Mouse (Mus musculus) heart, adult 2 months (tissue): ENCODE data around the gene Krcc1. TPM values are rescaled to one million over a fixed set of nuclear protein-coding genes. Genes with fewer than 3 reads are reported as not detected.
"Not testable (repeated sequence)": the region's sequence is repeated elsewhere in the genome, so short reads cannot be mapped to it uniquely, and the experiment has no call there.

ENCODE experiments used
- DNase-seq, 2 experiments: peaks; one replicate each; pipeline ENCODE4 v3.0.0; 2021
- H3K27ac ChIP-seq: fragments of 200-600 bp; 2 replicates; pipeline ENCODE4 v1.8.1; 2022
- H3K27me3 ChIP-seq: fragments of 200-500 bp; 2 replicates; pipeline ENCODE4 v1.6.1; 2012; ENCODE audit warnings: mild to moderate bottlenecking, low read length, inconsistent platforms, mixed read lengths; ENCODE audit not compliant: control insufficient read depth, insufficient read depth
- H3K36me3 ChIP-seq: fragments of 200-500 bp; 2 replicates; pipeline ENCODE4 v1.6.1; 2012; ENCODE audit warnings: low read length, inconsistent platforms; ENCODE audit not compliant: control insufficient read depth, insufficient read depth
- H3K4me1 ChIP-seq: fragments of 200-500 bp; 2 replicates; pipeline ENCODE4 v1.6.1; 2011; ENCODE audit warnings: low read length; ENCODE audit not compliant: control insufficient read depth, insufficient read depth
- H3K4me3 ChIP-seq: fragments of 200-600 bp; 2 replicates; pipeline ENCODE4 v1.8.1; 2022
- H3K79me2 ChIP-seq: fragments of 200-500 bp; replicated peaks from 2 replicates; pipeline ENCODE4 v1.6.1; 2012; ENCODE audit warnings: mild to moderate bottlenecking, inconsistent platforms, low read length, moderate library complexity, mixed read lengths; ENCODE audit not compliant: control insufficient read depth, insufficient read depth
- H3K9ac ChIP-seq: fragments of 200-500 bp; 2 replicates; pipeline ENCODE4 v1.6.1; 2012; ENCODE audit warnings: low read depth, mild to moderate bottlenecking, control low read depth, inconsistent platforms, low read length, mixed read lengths
- CTCF ChIP-seq: fragments of 200-600 bp; IDR thresholded peaks from 2 replicates; pipeline ENCODE4 v1.8.1; 2022; ENCODE audit warnings: antibody characterized with exemption, mild to moderate bottlenecking, moderate library complexity
- EP300 ChIP-seq: fragments of 200-500 bp; IDR thresholded peaks from 2 replicates; pipeline ENCODE4 v1.6.1; 2011; ENCODE audit warnings: low read depth, low read length, control low read depth; ENCODE audit not compliant: insufficient read depth
- POLR2A ChIP-seq: fragments of 200-500 bp; IDR thresholded peaks from 2 replicates; pipeline ENCODE4 v1.6.1; 2011; ENCODE audit warnings: mild to moderate bottlenecking, low read depth, low read length, control low read depth; ENCODE audit not compliant: insufficient read depth
- WGBS: fragments of 180-500 bp; shearing (Covaris S2); methylation state at CpG from one replicate; pipeline ENCODE4 v1.1.7; 2018; 5-methylcytosine and 5-hydroxymethylcytosine counted together
- intact Hi-C: fragments of 180-260 bp; cut with DNase I; formaldehyde crosslinking; loops from one replicate; pipeline ENCODE4 v1.15.1; 2025
- polyA plus RNA-seq: library from polyadenylated mRNA; depleted of rRNA; stranded (reverse); fragments of >200 nt; gene quantifications from 2 replicates; pipeline ENCODE4 v1.2.3, GENCODE M21; 2012
- total RNA-seq, 2 experiments: library from RNA; stranded (reverse); gene quantifications; 2 replicates each; pipeline ENCODE4 v1.2.3; 2021

The Krcc1 gene
- total and polyA plus RNA-seq, 3 experiments: 10.2 to 63.5 (median 56.1) TPM

DNA sequence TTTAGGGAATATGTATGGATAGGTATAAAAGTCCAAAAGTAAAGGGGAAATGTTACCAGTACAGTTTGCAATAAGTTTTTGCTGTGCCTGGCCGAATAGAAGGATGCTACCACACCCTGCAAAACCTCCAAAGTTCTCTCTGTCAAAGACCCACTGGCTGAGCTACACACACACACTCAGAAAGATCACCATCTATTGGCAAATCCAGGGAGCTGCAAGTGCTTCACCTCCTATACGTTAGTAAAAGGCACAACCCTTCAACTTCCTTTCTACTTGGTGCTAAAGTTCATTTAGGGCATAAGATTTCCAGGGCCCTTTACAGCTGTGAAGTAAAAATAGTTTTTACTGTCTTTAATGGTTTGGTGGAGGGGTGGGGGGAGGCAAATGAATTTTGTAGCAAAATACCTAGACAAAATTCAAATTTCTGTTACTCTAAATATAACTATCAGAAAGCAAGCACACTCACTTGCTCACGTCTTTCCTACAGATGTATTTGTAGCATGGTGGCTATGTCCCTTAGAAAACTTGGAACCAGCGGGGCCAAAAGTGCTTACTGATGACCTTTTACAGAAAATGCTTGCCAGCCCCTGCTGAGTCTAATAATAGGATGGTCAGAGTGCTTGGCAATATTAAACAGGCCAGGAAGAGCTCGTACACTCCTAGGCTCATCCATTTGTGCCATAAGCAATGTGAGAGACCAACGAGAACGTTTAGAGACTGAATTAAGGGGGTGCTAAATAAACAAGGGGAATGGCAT, 2.4 kb upstream of the Krcc1 start:
- Histone ChIP-seq H3K27ac (peak overlapping the region; percentile 99), H3K27me3 (no peaks in the 10 kb centered on the region), H3K79me2 (no peaks in the 10 kb centered on the region), H3K4me3 (no peak overlapping the region), H3K4me1 (peaks cover 4% of the 10 kb centered on the region), H3K9ac (no peak overlapping the region), H3K36me3 (peaks cover 9% of the 10 kb centered on the region)
- WGBS: 40% methylated on average over 7 of the region's 7 CpGs
- intact Hi-C loops: no loop called here
- TF ChIP-seq POLR2A (0 out of 2 replicates have a peak, but pooled peaks have one; percentile 49), CTCF (peak; percentile 55), EP300 (no peak)
- peak in 1 of 2 experiments; percentile 40 for DNase-seq

DNA sequence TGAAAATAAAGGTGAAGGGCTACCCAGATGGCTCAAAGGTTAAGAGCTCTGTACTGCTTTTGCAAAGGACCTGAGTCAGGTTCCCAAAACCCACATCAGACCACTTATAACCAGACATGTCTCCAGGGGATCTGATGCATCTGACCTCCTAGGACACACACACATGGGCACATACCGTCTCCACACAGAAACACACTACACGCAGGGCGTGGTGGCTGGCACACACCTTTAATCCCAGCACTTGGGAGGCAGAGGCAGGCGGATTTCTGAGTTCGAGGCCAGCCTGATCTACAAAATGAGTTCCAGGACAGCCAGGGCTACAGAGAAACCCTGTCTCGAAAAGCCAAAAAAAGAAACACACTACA, 1.8 kb upstream of the Krcc1 start:
- H3K4me3 ChIP-seq, H3K4me1 ChIP-seq, H3K9ac ChIP-seq, H3K27me3 ChIP-seq, DNase-seq, H3K79me2 ChIP-seq: not testable (repeated sequence)
- Histone ChIP-seq H3K27ac (peak overlapping the region; percentile 99), H3K36me3 (peaks cover 13% of the 10 kb centered on the region)
- WGBS: 72% methylated on average over 6 of the region's 6 CpGs
- intact Hi-C loops: loop anchor here (2.0 to 10.0 kb wide), 3 partner anchors 105 to 363 kb away; partner anchors contain the start of gene Kdm3a

DNA sequence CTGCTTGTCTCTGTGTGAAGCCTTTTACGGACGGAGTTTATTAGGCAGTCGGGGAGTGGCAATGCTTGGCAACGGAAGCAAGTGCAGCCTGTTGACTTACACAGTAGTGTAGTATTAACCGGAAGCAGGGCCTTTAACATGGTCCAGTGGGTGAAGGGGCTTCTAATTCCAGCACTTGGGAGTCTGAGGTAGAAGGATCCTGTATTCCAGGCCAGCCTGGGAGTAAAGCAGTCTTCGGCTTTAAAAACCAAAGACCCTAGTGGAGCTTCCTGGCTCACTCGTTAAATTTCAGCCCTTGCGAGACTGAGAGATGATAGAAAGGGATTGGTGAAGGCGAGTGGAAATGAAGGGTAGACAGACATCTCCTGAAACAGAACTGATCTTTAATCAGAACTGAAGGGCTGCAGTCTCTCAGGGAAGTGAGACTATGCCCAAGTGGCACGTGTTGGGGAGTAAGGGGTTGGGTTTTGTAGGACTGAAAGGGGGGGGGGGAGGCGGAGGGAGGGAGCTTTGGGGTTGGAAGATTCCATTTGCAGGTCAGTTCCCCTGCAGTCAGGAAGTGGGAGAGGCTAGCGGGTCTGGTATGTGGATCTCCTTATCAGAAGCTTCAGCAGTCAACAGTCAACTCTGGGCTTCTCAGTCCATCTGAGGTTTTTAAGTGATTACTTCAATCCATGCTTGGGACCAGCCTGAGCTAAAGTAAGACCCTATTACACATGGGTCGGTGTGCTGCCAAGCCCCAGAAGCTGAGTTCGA, 998 bp upstream of the Krcc1 start:
- Histone ChIP-seq H3K79me2 (0 out of 2 replicates have a peak, but pooled peaks cover 2% of the 10 kb centered on the region), H3K4me1 (peaks cover 4% of the 10 kb centered on the region), H3K9ac (peak overlapping the region; percentile 63)

DNA sequence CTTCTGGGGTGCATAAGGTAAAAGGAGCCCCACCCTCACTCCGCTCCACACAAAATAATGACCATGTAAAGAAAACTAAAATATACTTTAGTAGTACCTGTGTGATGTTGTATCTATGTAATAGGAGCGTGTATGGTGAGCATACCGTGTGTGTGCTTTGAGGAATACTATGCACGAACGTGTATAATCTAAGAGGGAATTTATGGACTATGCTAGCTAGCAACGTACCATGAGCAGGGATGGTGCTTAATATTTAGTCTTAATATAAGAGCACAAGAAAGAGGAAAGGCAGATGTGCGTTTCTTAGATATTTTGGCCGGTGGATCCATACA, 454 bp upstream of the Krcc1 start:
- intact Hi-C loops: loop anchor here (2.0 to 10.0 kb wide), 3 partner anchors 106 to 362 kb away; partner anchors contain the start of gene Kdm3a
- 2% methylated on average over 8 of the region's 8 CpGs for WGBS

More for the DNA sequence above, 998 bp upstream of the Krcc1 start:
- H3K27me3 ChIP-seq: no peaks in the 10 kb centered on the region
- H3K36me3 ChIP-seq: peaks cover 13% of the 10 kb centered on the region
- intact Hi-C loops: loop anchor here (2.0 to 10.0 kb wide), 3 partner anchors 106 to 362 kb away; partner anchors contain the start of gene Kdm3a
- no peak for TF ChIP-seq CTCF
- peak; percentile 73 for TF ChIP-seq POLR2A
- TF ChIP-seq EP300: peak; percentile 55; the same call in 1 of the 2 replicates
- DNase-seq: peak; percentile 54 to 60
- 9% methylated on average over 14 of the region's 14 CpGs for WGBS
- H3K27ac ChIP-seq: peak overlapping the region; percentile 99
- peak overlapping the region; percentile 71 for H3K4me3 ChIP-seq

DNA sequence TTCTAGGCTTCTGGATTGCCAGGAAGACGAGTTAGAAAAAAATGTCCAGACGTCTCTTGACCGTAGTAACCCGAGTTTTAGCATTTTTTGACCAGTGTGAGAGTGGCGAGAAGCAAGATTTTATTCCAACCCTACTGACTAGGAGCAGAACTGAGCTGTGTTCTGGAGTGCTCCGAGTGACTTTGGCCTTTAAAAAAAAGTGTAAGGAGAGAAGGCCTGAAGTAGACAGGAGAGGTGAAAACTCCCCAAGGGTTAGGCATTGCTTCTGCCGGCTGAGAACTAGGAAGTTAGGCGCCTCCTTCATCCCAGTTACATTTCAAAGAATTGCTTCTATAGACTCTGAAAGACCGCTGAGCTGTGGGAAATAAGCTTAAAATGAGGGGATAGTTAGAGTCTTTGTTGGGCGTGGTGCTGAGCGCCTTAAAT, 852 bp downstream of the Krcc1 start:
- Histone ChIP-seq H3K36me3 (peaks cover 13% of the 10 kb centered on the region), H3K27ac (peak overlapping the region; percentile 99), H3K4me1 (peaks cover 4% of the 10 kb centered on the region), H3K79me2 (0 out of 2 replicates have a peak, but pooled peaks cover 2% of the 10 kb centered on the region), H3K9ac (peak overlapping the region; percentile 89), H3K4me3 (peak overlapping the region; percentile 71), H3K27me3 (no peaks in the 10 kb centered on the region)
- TF ChIP-seq CTCF (no peak), POLR2A (0 out of 2 replicates have a peak, but pooled peaks have one; percentile 23)
- 1% methylated on average over 11 of the region's 11 CpGs for WGBS
- intact Hi-C loops: loop anchor here (2.0 to 10.0 kb wide), 4 partner anchors 108 to 270 kb away; partner anchors contain the start of gene Chmp3
- no peak for DNase-seq

More for the DNA sequence above, 454 bp upstream of the Krcc1 start:
- Histone ChIP-seq H3K4me1 (peaks cover 4% of the 10 kb centered on the region), H3K79me2 (0 out of 2 replicates have a peak, but pooled peaks cover 2% of the 10 kb centered on the region), H3K27ac (peak overlapping the region; percentile 99), H3K9ac (peak overlapping the region; percentile 63), H3K4me3 (peak overlapping the region; percentile 71), H3K27me3 (no peaks in the 10 kb centered on the region), H3K36me3 (peaks cover 13% of the 10 kb centered on the region)
- TF ChIP-seq EP300 (no peak), CTCF (no peak), POLR2A (no peak)
- no peak for DNase-seq

DNA sequence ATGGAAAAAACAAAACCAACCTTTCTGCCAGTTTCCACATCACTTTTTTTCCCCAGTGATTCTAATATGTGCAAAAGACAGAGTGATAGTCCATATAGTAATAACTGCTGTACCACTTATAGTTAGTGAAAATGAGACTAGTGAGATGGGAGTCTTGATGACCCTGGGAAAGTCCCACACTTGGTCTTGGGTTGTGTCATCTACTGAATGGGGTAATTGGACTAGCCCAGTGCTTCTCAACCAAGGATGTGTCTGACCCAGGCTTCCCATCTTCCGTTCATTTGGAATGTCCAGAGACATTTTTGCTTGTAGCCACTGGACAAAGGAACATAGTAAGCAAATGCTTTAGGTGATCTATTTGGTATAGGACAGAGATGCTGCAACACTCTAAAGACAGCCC, 2.2 kb downstream of the Krcc1 start:
- Histone ChIP-seq H3K36me3 (peaks cover 13% of the 10 kb centered on the region), H3K4me3 (no peak overlapping the region), H3K79me2 (0 out of 2 replicates have a peak, but pooled peaks cover 2% of the 10 kb centered on the region), H3K27ac (no peak overlapping the region), H3K4me1 (peaks cover 4% of the 10 kb centered on the region), H3K27me3 (no peaks in the 10 kb centered on the region), H3K9ac (no peak overlapping the region)
- TF ChIP-seq CTCF (no peak), POLR2A (no peak), EP300 (no peak)
- WGBS: 73% methylated on average over 1 of the region's 1 CpGs
- DNase-seq: no peak
- intact Hi-C loops: loop anchor here (2.0 to 10.0 kb wide), 4 partner anchors 109 to 269 kb away; partner anchors contain the start of gene Chmp3
